Mouse (Mus musculus): ENCODE data around the gene Tubd1.
"Not testable (repeated sequence)": the region's sequence is repeated elsewhere in the genome, so short reads cannot be mapped to it uniquely, and the experiment has no call there.

The Tubd1 gene

DNA sequence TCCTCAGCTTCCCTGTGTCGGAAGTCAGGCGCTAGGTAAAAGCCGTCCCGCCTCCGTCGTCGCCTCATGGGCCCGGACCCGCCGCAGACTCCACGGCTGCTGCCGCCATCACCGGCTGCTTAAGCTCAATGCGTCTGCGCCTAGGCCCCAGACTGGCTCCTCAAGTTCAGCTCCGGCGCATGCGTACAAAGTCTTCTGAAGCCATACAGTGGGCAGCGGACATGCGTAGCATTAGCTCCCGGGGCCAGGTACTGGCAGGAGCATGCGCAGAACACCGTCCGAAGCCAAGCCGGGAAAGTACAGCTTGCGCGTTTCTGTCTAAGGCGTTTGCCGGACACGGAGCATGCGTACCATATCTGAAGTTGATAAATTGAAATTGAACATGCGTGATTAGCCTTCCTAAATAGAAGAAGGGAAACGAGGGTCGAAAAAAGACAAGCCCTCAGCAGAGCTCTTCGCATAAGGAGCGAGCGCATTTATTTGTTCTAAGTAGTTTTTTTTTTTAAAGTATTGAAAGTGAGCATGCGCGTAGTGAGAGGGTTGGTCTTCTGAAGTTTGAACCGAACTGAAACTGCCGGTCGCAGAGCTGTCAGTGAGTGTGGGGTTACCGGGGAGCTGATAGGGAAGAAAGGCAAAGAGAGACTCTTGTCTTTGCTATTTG lies at the start of gene Tubd1, which contains the start of gene Rps6kb1:
Tubd1 (plus strand) TSS at position 353 of the 661 bp plus-strand sequence.
Rps6kb1 (minus strand) TSS at position 167 of the 661 bp plus-strand sequence.
- DNase-seq (ENCODE audit: low spot score in 2 of 2): peak; percentile 96 to 98

DNA sequence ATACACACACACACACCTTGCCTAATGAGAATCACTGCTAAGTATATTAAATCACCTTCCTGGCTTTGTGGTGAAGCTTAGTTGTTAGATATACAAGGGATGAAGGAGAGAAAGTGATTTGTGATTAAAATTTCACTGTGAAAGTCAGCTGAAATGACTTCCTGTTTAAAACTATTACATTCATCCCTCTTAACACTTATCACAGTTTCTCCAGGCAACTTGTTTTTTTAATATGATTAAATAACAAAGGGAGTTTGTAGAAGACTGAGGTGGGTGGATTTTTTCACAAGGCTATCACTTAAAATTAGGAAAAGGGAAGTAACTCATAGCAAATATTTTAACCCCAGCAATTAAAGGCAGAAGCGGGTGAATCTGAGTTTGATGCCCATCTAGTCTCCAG lies 47.4 kb upstream of the Tubd1 start:
- DNase-seq (ENCODE audit: low spot score in 2 of 2): no peak

DNA sequence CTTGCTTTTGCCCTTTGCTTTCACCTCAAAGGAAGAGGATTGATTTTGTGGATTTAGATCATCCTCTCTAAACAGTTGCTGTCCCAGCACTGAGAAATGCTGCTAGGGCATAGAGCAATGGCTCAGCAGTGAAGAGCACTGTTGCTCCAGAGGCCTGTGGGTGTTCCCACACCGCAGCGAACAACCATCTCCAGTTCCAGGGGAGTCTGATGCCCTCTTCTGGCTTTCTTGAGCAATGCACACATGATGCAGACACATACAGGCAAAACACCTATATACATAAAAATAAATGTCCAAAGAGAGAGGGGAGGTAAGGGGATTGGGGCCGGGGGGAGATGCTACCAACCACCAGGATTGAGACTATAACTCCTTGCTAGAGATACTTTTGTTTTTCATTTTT lies 46.9 kb upstream of the Tubd1 start:
- DNase-seq (ENCODE audit: low spot score in 2 of 2): no peak

DNA sequence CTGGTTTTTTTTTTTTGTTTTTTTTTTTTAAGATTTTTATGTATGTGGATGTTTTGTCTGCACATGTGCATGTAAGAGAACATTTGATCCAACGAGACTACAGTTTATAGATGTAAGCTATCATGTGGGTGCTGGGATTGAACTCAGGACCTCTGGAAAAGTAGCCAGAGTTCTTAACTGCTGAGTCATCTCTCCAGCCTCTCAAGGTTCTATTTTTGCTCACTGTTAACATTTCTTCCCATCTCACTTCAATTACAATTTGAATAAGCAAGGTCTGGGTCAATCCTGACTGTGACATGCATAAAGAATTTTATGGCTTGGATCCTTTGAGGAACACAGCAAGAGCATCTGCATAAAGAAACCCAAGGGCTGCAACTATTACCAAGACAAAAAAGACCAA lies 44.0 kb upstream of the Tubd1 start:
- DNase-seq (ENCODE audit: low spot score in 2 of 2): no peak

DNA sequence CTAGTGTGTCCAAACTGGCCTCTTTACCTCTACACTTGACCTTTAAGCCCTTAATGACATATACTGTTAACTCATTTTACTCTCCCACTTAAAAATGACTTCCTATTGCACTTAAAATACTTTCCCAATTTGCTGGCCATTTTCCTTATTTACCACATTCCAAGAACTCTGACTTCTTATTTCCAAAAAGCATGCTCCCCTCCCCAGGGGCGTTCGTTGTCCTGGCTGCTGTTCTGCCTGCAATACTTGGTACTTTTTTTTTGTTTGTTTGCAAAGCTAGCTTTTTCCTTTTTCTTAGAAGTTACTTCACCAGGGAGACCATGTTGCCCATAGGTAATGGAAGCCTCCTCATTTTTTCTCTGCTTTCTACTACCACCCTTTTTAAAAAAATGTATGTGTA lies 41.7 kb upstream of the Tubd1 start:
- no peak for DNase-seq (ENCODE audit: low spot score in 2 of 2)

DNA sequence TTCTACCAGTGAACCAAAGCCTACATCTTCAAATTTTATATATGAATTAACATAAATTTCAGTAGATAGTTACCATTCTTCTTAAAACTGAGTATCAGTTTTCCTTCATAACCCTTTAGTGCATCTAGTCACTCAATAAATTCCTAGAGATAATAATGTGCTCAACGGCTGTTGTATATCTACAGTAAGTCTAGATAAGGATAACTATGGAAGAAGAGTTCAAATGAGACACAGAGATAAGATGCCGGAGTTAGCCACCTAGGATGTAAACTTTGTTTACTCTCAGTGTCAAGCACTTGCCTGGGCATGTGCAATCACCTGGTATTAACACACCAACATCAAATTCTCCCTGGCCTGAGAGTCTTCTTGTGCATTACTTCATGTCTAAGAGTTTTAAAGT lies 37.5 kb upstream of the Tubd1 start:
- DNase-seq (ENCODE audit: low spot score in 2 of 2): no peak

DNA sequence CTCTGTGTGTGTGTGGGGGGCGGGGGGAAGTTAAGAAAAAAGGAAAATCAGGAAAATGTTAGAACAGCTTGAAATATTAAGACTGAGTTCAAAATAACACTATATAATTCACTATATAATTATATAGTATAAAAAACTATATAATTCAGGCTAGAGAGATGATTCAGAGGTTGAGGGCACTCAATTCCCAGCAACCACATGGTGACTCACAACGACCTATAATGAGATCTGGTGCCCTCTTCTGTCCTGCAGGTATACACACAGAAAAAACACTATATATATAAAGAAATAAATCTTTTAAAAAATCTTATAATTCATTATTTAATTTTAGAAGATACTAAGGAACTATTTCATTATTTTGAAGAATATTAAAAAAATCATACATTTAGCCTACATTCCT lies 36.8 kb upstream of the Tubd1 start:
- no peak for DNase-seq (ENCODE audit: low spot score in 2 of 2)

DNA sequence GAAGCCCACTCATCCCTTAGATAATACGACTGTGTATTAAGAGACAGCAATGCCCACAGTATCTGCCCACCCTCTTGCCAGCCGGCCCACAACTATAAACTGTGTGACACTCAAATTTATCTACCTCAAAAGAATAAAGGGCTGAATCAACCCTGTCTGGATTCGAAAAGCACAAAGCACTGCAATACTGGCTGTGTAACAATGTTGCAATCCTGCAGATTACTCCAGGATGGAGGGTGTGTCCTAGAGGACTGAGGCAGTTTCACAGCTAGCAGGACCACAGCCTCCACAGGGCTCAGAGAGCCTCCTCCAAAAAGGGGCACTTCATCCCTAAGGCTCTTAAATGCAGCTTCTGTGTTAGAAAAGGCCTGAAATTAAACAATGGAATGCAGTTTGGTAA lies 28.2 kb upstream of the Tubd1 start:
- DNase-seq (ENCODE audit: low spot score in 2 of 2): no peak

DNA sequence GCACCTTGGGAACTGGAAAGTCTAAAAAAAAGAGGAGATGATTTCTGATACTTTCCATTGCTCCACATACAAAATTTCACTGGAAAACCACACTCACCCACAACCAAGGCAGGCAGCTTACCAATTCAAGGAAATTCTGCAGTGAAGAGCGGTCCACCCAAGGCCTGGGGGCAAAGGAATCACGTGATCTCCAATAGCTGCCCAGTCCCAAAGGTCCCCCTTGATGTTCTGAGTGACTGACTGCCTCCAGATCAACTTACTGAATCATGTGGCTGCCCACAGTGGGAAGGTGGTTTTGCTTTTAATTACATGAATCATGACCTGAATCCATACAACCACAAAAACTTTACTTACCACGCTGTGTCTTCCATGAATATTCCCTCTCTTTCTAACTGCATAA lies 27.6 kb upstream of the Tubd1 start:
- DNase-seq (ENCODE audit: low spot score in 2 of 2): no peak

DNA sequence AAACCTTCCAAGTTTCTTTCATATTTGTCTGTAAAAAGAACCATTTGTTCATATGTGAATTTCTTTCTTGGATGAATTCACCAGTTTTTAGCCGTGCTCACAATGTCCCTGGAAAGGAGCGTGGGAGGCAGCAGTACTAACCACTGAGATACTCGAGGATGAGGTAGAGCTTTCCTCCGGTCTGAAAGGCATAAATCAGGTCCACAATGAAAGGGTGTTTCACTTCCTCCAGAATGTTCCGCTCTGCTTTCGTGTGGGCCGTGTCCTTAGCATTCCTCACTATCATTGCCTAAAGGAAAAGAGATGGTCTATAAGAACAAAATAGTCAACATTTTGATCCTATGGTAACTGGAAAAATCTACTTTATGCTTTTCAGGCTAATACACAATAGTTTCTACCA lies 25.0 kb upstream of the Tubd1 start:
- DNase-seq (ENCODE audit: low spot score in 2 of 2): no peak

DNA sequence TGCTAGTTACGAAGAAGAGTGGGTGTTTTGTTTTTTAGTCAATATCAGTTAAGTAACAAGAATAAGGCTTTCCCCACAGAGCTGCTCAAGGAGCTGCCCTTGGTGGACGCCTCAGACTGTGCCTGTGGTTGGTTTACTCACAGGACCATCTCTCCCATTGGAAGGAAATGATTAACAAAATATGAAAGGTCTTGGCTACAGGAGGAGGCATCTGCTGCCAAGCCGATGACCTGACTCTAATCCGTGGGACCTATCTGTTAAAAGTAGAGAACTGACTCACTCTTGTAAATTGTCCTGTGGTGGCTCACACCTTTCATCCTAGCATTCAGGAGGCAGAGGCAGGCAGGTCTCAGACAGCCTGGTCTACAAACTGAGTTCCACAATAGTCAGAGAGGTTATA lies 17.3 kb upstream of the Tubd1 start:
- DNase-seq (ENCODE audit: low spot score in 2 of 2): no peak

DNA sequence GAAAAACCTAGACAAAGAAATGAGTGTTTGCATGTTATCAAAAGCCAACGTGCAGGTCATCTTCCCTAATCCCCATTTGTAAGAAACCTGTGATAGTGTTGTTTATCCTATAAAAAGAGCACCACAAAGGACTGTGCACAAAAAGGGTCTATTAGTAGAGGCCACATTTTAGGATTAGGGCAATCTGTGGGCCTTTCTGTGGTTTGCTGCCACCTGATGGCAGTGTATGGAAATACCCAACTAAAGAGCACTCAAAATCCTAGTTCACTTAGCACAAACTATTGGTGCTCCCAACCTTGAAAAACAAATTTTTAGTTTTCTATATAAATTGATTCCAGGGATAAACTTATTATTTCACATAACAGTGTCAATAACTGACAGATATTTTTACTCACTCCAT lies 12.0 kb upstream of the Tubd1 start:
- DNase-seq (ENCODE audit: low spot score in 2 of 2): no peak

DNA sequence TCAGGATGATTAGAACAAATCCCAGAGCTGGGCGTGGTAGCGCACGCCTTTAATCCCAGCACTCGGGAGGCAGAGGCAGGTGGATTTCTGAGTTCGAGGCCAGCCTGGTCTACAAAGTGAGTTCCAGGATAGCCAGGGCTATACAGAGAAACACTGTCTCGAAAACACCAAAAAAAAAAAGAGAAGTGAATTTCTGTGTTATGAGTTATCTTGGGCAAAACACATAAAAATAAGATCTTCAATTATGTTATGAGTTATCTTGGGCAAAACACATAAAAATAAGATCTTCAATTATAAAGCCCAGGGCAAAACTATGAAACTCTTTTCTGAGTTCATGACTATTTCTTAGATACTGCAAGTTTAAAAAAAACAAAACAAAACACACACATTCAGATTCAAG lies 11.5 kb upstream of the Tubd1 start:
- DNase-seq (ENCODE audit: low spot score in 2 of 2): not testable (repeated sequence)

DNA sequence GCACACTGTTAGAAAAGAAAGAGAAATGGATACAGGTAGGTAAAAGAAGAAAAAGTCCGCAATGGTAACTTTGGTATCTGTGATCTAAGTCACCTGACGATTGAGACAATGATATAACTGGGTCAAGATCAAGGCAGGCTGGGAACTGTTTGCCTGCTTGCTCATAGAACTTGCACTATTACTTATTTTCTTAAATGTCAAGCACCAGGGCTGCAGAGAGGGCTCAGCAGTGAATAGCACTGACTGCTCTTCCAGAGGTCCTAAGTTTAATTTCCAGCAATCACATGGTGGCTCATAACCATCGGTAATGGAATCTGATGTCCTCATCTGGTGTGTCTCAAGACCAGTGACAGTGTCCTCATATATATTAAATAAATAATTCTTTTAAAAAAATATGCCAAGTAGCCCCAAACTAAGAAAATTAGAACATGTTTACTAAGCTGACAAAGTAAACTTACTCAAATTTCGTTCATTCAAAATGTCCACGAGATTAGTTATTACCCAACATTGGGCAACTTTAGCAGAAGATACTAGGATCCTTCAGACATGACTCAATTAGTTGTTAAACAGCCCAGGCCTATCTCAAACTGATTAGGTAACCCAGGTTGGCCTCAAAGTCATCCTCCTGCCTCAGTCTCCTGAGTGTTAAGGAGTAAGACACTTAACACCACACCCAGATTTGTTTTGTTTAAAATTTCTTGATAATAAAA lies 10.4 kb upstream of the Tubd1 start:
- no peak for DNase-seq (ENCODE audit: low spot score in 2 of 2)

DNA sequence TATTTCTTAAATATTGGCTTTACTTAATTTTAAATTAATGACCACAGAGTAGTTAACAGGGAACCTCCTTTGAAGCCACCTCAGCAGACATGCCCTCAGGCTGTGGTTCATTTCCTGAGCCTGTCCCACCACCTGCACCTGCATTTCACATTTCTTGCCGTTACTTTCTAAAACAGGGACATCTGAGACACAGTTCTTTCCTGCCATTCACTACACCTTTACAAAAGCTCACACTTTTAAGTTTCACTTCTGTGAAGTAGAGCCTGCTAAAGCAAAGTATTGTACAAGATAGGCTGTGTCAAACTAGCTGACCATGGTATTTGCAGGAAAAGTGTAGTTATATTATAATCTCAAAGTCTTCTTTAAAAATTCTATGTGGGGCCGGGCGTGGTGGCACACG lies 6.0 kb upstream of the Tubd1 start:
- no peak for DNase-seq (ENCODE audit: low spot score in 2 of 2)

DNA sequence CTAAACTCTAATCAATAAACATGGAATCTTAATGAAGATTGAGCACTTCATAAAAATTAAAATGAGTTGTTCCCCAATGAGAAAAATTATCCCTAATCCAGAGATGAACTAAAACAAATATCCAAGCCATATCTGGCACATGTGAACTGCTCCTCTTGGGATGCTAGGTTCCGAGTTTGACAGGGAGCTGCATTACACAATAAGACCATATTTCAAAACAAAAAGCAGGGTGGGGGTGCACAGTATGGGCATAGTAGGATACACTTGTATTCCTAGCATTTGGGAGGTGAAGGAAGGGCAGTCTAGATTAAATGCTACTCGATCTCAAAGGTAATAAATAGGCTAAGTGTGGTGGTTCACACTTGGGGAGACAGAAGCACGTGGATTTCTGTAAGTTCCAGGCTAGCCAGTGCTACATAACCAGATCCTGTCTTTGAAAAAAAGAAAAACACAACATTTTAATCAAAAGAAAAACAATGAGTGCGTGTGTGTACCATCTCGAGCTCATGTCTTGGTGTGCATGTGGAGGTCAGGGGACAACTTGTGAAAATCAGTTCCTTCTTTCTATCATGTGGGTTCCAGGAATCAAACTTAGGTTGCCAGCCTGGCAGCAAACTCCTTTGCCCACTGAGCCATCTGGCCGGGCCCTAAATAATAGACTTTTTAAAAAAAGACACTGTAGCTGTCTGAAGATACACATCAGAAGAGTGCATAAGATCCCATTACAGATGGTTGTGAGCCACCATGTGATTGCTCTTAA lies 4.9 kb upstream of the Tubd1 start:
- DNase-seq (ENCODE audit: low spot score in 2 of 2): no peak

DNA sequence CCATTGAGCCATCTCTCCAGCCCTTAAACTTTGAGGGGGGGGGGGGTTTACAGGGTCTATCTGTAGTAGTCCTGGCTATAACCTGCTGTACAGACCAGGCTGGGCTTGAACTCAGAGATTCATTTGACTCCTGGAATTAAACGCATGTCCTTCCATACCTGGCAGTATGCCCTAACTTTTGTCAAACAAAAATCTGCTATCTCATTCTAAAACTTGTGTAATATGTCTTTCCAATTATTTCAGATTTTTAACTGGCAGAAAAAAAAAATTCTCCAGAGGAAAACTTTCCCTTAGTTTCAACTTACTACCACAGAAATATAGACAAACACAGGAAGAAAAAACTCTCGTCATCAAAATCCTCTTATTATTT lies 4.3 kb upstream of the Tubd1 start:
- no peak for DNase-seq (ENCODE audit: low spot score in 2 of 2)

DNA sequence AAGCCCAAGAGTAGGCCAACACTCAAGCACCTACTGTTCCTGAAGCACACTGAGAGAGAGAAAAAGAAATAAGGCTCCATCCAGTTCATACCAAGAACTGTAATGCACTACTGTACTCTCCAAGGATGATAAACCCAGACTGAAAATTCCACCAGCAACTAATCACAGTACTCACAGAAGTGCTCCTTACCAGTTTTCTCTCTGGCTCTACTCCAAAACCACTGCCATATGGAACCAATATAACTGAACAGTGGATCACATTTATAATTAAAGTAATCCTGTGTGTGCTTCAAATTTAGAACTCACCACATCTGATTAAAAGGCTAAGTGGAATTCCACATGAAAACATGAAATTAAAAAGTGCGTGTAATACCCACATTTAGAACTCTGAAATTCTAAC lies 1.9 kb upstream of the Tubd1 start:
- DNase-seq (ENCODE audit: low spot score in 2 of 2): no peak

DNA sequence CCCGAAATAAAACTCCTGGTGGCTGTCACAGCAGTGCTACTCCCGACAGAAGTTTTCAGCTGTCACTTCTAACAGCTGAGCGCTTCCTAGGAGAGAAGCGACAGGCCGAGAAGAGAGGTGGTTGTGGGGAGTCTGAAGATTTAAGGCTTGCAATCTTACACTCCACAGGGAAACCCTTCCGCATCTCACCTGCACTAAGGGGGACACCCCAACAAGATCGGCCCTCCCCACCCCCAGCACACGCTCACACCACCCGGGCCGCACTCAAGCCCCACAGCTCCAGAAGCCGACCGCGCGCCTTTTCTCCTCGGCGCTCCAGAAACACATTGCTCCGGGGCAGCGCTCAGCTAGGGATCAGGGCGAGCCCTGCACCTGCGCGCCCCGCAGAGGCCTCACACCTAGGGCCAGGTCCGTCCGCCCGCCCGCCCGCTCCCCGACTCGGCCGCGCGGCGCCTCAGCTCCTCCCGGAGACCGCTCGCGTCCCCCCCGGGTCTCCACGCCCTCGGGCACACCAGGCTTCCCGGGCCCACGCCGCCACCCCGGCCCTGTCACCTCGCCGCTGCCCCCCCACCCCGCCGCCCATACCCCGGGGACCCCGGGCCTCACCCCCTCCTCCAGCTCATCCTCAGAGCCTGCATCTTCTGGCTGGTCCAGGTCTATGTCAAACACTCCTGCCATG lies 692 bp upstream of the Tubd1 start:
- peak; percentile 13 to 19 for DNase-seq (ENCODE audit: low spot score in 2 of 2)

DNA sequence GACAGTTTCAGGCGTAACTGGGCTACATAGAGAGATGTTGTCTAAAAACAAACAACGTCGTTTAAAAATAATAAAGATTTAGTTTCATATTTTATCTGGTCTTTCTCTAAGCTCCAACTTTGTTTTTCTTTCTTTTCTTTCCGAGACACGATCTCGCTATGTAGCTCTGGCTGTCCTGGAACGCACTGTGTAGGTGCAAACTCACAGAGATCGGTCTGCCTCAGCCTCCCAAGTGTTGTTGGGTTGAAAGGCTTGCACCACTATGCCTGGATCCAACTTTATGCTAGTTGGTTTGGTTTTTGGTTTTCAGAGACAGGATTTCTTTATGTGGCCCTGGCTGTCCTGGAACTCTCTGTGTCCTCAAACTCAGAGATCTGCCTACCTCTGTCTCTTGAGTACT lies 765 bp downstream of the Tubd1 start:
- no peak for DNase-seq (ENCODE audit: low spot score in 2 of 2)

DNA sequence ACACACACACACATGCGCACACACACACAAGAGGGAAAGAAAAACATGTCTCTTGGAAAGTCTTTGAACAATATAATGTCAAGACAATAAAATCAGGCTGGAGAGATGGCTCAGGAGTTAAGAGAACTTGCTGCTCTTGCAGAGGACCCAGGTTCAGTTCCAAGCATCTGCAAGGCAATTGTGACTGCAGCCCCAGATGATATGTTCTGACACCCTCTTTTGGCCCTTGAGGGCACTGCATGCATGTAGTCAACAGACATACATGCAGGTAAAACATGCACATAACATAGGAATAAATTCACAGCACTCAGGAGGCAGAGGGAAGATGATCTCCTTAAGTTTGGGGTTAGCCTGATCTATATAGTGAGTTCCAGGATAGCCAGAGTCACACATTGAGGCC lies 2.6 kb downstream of the Tubd1 start:
- no peak for DNase-seq (ENCODE audit: low spot score in 2 of 2)

DNA sequence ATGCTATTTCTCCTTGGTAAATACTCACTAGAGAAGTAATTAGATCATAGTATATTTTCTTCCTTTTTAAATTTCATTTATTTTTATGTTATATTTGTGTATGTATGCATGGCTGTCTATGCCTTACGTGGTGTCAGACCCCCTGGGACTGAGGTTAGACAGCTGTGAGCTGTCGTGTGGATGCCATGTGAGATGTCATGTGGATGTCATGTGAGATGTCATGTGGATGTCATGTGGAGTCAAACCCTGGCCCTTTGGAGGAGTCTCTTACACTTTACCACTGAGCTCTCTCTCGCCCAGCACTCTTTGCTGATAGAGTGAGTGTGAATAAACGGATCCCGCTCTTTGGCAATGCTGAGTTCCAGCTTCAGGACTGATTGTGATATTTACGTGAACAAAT lies 8.7 kb downstream of the Tubd1 start:
- DNase-seq (ENCODE audit: low spot score in 2 of 2): no peak

Data from frontal cortex, postnatal 25 days (tissue).